Mouse (Mus musculus): ENCODE measurements around the gene Ctsq.
"Not testable (repeated sequence)": the region's sequence is repeated elsewhere in the genome, so short reads cannot be mapped to it uniquely, and the experiment has no call there.

The Ctsq gene

GRCm38 (mm10) chr13:61040531-61040930, at the start of gene Ctsq:
Gene Ctsq, minus strand, starts transcription at chr13:61040631.
- no peak for ATAC-seq (ENCODE audit: insufficient number of reproducible peaks, low FRiP score, low TSS enrichment)

DNA sequence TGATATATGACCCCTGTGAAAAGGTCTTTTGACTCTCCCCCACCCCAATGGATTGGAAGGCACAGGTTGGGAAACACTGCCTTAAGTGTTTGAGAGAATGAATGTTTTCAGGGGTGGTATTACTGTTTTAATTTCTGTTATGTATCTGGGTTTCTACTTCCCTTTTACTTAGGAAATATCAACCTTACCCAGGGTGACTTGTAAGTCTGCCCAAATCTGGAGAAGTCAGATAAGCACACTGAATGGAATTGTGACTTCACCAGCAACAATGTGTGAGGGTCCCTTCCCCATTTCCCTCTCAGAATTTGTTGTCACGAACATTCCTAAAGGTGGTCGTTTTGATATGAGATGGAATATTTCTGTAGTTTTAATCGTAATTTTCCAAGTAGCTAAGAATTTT, 17.6 kb downstream of the Ctsq start:
- no peak for ATAC-seq (ENCODE audit: insufficient number of reproducible peaks, low FRiP score, low TSS enrichment)

GRCm38 (mm10) chr13:61021844-61022243, 18.6 kb downstream of the Ctsq start:
- ATAC-seq (ENCODE audit: insufficient number of reproducible peaks, low FRiP score, low TSS enrichment), result no peak

DNA sequence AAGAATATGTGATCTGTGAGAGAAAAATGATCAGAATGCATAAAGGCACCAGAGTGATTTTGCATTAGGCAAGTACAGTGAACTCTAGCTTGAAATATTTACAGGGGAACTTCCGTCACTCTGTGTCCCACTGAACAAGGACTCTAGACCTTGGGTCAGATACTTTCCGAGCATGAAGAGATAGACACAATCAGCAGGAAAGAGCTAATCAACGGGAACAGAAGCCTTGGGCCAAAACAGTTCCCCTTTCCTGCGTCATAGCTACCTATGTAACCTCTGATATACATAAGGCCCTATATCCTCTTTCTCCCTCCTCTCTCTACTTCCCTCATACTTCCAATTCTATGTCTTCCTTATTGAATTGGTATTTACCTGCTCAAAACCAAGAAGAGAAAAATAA, 30.3 kb downstream of the Ctsq start:
- no peak for ATAC-seq (ENCODE audit: insufficient number of reproducible peaks, low FRiP score, low TSS enrichment)

DNA sequence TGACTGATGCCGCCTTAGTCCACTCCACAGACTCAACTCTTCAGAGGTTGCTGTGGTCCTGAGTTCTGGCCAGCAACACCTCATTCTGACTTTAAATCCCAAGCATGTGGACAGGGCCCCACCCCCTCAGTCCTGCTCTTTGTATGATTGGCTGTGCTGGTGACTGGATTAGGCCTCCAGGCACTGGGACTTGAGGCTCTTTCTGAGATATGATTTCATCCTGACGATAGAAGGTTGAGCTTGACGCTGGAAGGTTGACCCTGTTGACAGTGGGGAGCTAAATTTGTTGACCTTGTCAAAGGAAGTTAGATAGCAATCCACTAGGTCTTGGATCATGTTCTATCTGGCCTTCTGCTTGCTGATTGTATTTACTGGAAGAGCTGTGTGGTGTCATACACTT, 34.6 kb downstream of the Ctsq start, which contains the start of gene Ctsj:
Ctsj (minus strand) TSS at position 101 of the 400 bp plus-strand sequence.
- no peak for ATAC-seq (ENCODE audit: insufficient number of reproducible peaks, low FRiP score, low TSS enrichment)

DNA sequence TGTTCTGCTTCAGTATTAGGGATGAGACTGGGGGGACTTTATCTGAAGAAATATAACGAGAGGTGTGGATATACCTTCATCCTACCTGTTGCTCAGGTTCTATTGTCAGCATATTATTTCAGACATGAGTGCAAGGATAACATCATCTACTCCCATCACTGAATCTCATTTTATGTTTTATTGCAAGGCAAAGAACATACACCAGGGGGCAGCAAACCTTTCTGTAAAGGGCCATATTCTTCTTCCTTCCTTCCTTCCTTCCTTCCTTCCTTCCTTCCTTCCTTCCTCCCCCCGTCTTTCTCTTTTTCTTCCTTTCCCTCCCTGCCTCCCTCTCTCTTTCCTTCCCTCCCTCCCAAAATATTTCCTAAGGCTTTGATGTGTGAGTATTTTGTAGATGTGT, 42.8 kb downstream of the Ctsq start:
- ATAC-seq (ENCODE audit: insufficient number of reproducible peaks, low FRiP score, low TSS enrichment), result no peak

GRCm38 (mm10) chr13:60986915-60987314, 53.5 kb downstream of the Ctsq start:
- not testable (repeated sequence) for ATAC-seq (ENCODE audit: insufficient number of reproducible peaks, low FRiP score, low TSS enrichment)

Data from cerebellum, adult (tissue).